Mouse (Mus musculus) MEL (cell line): ENCODE results near the gene E030025P04Rik. TPM values are rescaled to one million over a fixed set of nuclear protein-coding genes. Genes with fewer than 3 reads are reported as not detected.

Source experiments
- DNase-seq: peaks from one replicate; pipeline ENCODE4 v3.0.0; 2011; ENCODE audit warnings: low read depth, low spot score
- H3K27ac ChIP-seq: 2 replicates; pipeline ENCODE4 v1.5.1; 2012; ENCODE audit warnings: low read depth, mild to moderate bottlenecking, control low read depth, low read length, moderate library complexity; ENCODE audit not compliant: control insufficient read depth
- H3K27me3 ChIP-seq, 2 experiments: fragments of 150-350 bp in 1 of 2; sonication (generic) in 1 of 2; 2 replicates each; pipeline ENCODE4 v1.6.1; 2012; ENCODE audit warnings: low read length in 2 of 2, mild to moderate bottlenecking in 2 of 2, improper control_type of control experiment in 1 of 2, moderate library complexity in 1 of 2; ENCODE audit not compliant: insufficient read depth in 2 of 2, control insufficient read depth in 1 of 2
- H3K36me3 ChIP-seq, 2 experiments: 2 replicates each; pipeline ENCODE4 v1.6.1; 2012 to 2014; ENCODE audit warnings: low read length in 2 of 2, improper control_type of control experiment in 1 of 2, inconsistent platforms in 1 of 2, mild to moderate bottlenecking in 1 of 2; ENCODE audit not compliant: insufficient read depth in 2 of 2, control insufficient read depth in 1 of 2
- H3K4me1 ChIP-seq, 2 experiments: fragments of 150-350 bp in 1 of 2; sonication (generic) in 1 of 2; 2 replicates each; pipeline ENCODE4 v1.6.1; 2012; ENCODE audit warnings: low read length in 2 of 2, improper control_type of control experiment in 1 of 2, mild to moderate bottlenecking in 1 of 2; ENCODE audit not compliant: insufficient read depth in 2 of 2, control insufficient read depth in 1 of 2
- H3K4me3 ChIP-seq, 2 experiments: fragments of 150-350 bp in 1 of 2; sonication (generic) in 1 of 2; 2 replicates each; pipeline ENCODE4 v1.5.1; 2012; ENCODE audit warnings: low read depth in 2 of 2, low read length in 2 of 2, mild to moderate bottlenecking in 2 of 2, moderate library complexity in 2 of 2, control low read depth in 1 of 2, improper control_type of control experiment in 1 of 2; ENCODE audit not compliant: control insufficient read depth in 1 of 2, insufficient read depth in 1 of 2
- H3K79me2 ChIP-seq: 2 replicates; pipeline ENCODE4 v1.6.1; 2012; ENCODE audit warnings: mild to moderate bottlenecking, low read length, moderate library complexity; ENCODE audit not compliant: control insufficient read depth, poor library complexity, insufficient read depth
- H3K9ac ChIP-seq: 2 replicates; pipeline ENCODE4 v1.6.1; 2012; ENCODE audit warnings: low read depth, mild to moderate bottlenecking, control low read depth, low read length, moderate library complexity; ENCODE audit not compliant: control insufficient read depth, poor library complexity, severe bottlenecking
- H3K9me3 ChIP-seq: fragments of 150-350 bp; sonication (generic); replicated peaks from 2 replicates; pipeline ENCODE4 v1.6.1; 2012; ENCODE audit warnings: mild to moderate bottlenecking, low read length, improper control_type of control experiment, moderate library complexity; ENCODE audit not compliant: insufficient read depth
- BHLHE40 ChIP-seq: IDR thresholded peaks from 2 replicates; pipeline ENCODE4 v1.6.1; 2012; ENCODE audit warnings: low read depth, mild to moderate bottlenecking, inconsistent platforms, low read length, improper control_type of control experiment, borderline replicate concordance
- CHD1 ChIP-seq: IDR thresholded peaks from 2 replicates; pipeline ENCODE4 v1.6.1; 2012; ENCODE audit warnings: low read depth, mild to moderate bottlenecking, inconsistent platforms, low read length, improper control_type of control experiment
- CHD2 ChIP-seq: IDR thresholded peaks from 2 replicates; pipeline ENCODE4 v1.6.1; 2011; ENCODE audit warnings: low read length, improper control_type of control experiment
- CTCF ChIP-seq, 3 experiments: IDR thresholded peaks in 2 of 3; conservative IDR thresholded peaks in 1 of 3; 2 replicates each; pipeline ENCODE4 v1.5.1; 2011 to 2012; ENCODE audit warnings: low read length in 3 of 3, low read depth in 2 of 3, mild to moderate bottlenecking in 2 of 3, improper control_type of control experiment in 1 of 3, inconsistent platforms in 1 of 3, mixed read lengths in 1 of 3, moderate library complexity in 1 of 3; ENCODE audit not compliant: control insufficient read depth in 1 of 3, insufficient read depth in 1 of 3, poor library complexity in 1 of 3, severe bottlenecking in 1 of 3
- E2F4 ChIP-seq: IDR thresholded peaks from 2 replicates; pipeline ENCODE4 v1.6.1; 2011; ENCODE audit warnings: low read depth, low read length, improper control_type of control experiment, borderline replicate concordance
- EP300 ChIP-seq, 2 experiments: IDR thresholded peaks; 2 replicates each; pipeline ENCODE4 v1.6.1; 2011; ENCODE audit warnings: improper control_type of control experiment in 2 of 2, low read length in 2 of 2, low read depth in 1 of 2, mild to moderate bottlenecking in 1 of 2
- ETS1 ChIP-seq: IDR thresholded peaks from 2 replicates; pipeline ENCODE4 v1.6.1; 2012; ENCODE audit warnings: low read depth, mild to moderate bottlenecking, inconsistent platforms, low read length, improper control_type of control experiment, moderate library complexity
- GABPA ChIP-seq: IDR thresholded peaks from 2 replicates; pipeline ENCODE4 v1.6.1; 2012; ENCODE audit warnings: low read depth, mild to moderate bottlenecking, inconsistent platforms, low read length, improper control_type of control experiment, moderate library complexity
- GATA1 ChIP-seq: IDR thresholded peaks from 2 replicates; pipeline ENCODE4 v1.6.1; 2011; ENCODE audit warnings: low read depth, low read length, improper control_type of control experiment
- HCFC1 ChIP-seq: IDR thresholded peaks from 2 replicates; pipeline ENCODE4 v1.6.1; 2012; ENCODE audit warnings: low read depth, mild to moderate bottlenecking, inconsistent platforms, low read length, improper control_type of control experiment, moderate library complexity
- MAFK ChIP-seq: IDR thresholded peaks from 2 replicates; pipeline ENCODE4 v1.6.1; 2011; ENCODE audit warnings: low read depth, mild to moderate bottlenecking, low read length, improper control_type of control experiment, borderline replicate concordance
- MAZ ChIP-seq: IDR thresholded peaks from 2 replicates; pipeline ENCODE4 v1.6.1; 2012; ENCODE audit warnings: low read depth, mild to moderate bottlenecking, inconsistent platforms, low read length, improper control_type of control experiment
- NELFE ChIP-seq: IDR thresholded peaks from 2 replicates; pipeline ENCODE4 v1.6.1; 2011; ENCODE audit warnings: low read depth, low read length, improper control_type of control experiment
- NRF1 ChIP-seq: IDR thresholded peaks from 2 replicates; pipeline ENCODE4 v1.6.1; 2014; ENCODE audit warnings: low read depth, mild to moderate bottlenecking, inconsistent platforms, low read length, improper control_type of control experiment, moderate library complexity; ENCODE audit not compliant: poor library complexity, insufficient read depth, severe bottlenecking
- POLR2A ChIP-seq, 2 experiments: IDR thresholded peaks; 2 replicates each; pipeline ENCODE4 v1.6.1; 2011 to 2012; ENCODE audit warnings: low read length in 2 of 2, mild to moderate bottlenecking in 2 of 2, control low read depth in 1 of 2, improper control_type of control experiment in 1 of 2, low read depth in 1 of 2, moderate library complexity in 1 of 2; ENCODE audit not compliant: control insufficient read depth in 1 of 2, insufficient read depth in 1 of 2, poor library complexity in 1 of 2
- POLR2AphosphoS2 ChIP-seq: IDR thresholded peaks from 2 replicates; pipeline ENCODE4 v1.6.1; 2011; ENCODE audit warnings: low read length, improper control_type of control experiment
- SIN3A ChIP-seq: IDR thresholded peaks from 2 replicates; pipeline ENCODE4 v1.6.1; 2012; ENCODE audit warnings: low read length, improper control_type of control experiment, inconsistent platforms
- SMC3 ChIP-seq: IDR thresholded peaks from 2 replicates; pipeline ENCODE4 v1.6.1; 2011; ENCODE audit warnings: low read depth, low read length, improper control_type of control experiment
- TAL1 ChIP-seq: IDR thresholded peaks from 2 replicates; pipeline ENCODE4 v1.6.1; 2012; ENCODE audit warnings: mild to moderate bottlenecking, inconsistent platforms, low read length, moderate library complexity, mixed read lengths
- TBP ChIP-seq: IDR thresholded peaks from 2 replicates; pipeline ENCODE4 v1.8.0; 2011; ENCODE audit warnings: low read depth, low read length, improper control_type of control experiment
- TCF12 ChIP-seq: IDR thresholded peaks from 2 replicates; pipeline ENCODE4 v1.6.1; 2014; ENCODE audit warnings: low read depth, mild to moderate bottlenecking, inconsistent platforms, low read length, improper control_type of control experiment, moderate library complexity
- USF2 ChIP-seq, 2 experiments: IDR thresholded peaks; 2 replicates each; pipeline ENCODE4 v1.6.1; 2011 to 2012; ENCODE audit warnings: improper control_type of control experiment in 2 of 2, low read length in 2 of 2, borderline replicate concordance in 1 of 2, inconsistent platforms in 1 of 2, low read depth in 1 of 2, mild to moderate bottlenecking in 1 of 2; ENCODE audit not compliant: insufficient read depth in 1 of 2
- ZMIZ1 ChIP-seq: IDR thresholded peaks from 2 replicates; pipeline ENCODE4 v1.6.1; 2012; ENCODE audit warnings: low read depth, mild to moderate bottlenecking, inconsistent platforms, low read length, improper control_type of control experiment, moderate library complexity
- ZNF384 ChIP-seq: IDR thresholded peaks from 2 replicates; pipeline ENCODE4 v1.6.1; 2012; ENCODE audit warnings: low read depth, mild to moderate bottlenecking, inconsistent platforms, low read length, improper control_type of control experiment
- polyA plus RNA-seq, 2 experiments: library from polyadenylated mRNA; stranded (reverse) in 1 of 2; unstranded in 1 of 2; fragments of >175 nt in 1 of 2; fragments of >200 nt in 1 of 2; gene quantifications; 2 replicates each; pipeline versions ENCODE4 v1.2.1 to v1.2.4; 2012; ENCODE audit warnings: low replicate concordance in 2 of 2, low read depth in 1 of 2; ENCODE audit not compliant: insufficient read length in 2 of 2, insufficient read depth in 1 of 2, missing spikeins in 1 of 2
- total RNA-seq: library from RNA; depleted of rRNA; stranded (reverse); fragments of 300-350 nt; gene quantifications from 2 replicates; pipeline ENCODE4 v1.2.3, GENCODE M21; 2012

The E030025P04Rik gene
- total and polyA plus RNA-seq, 3 experiments = not detected

GRCm38 (mm10) chr11:109144890-109145341 lies 747 bp upstream of the E030025P04Rik start:
- Histone ChIP-seq H3K4me1 (no peaks in the 10 kb centered on the region), H3K9me3 (no peaks in the 10 kb centered on the region), H3K79me2 (no peaks in the 10 kb centered on the region), H3K27me3 (no peaks in the 10 kb centered on the region), H3K4me3 (no peak overlapping the region), H3K36me3 (no peaks in the 10 kb centered on the region), H3K9ac (no peak overlapping the region), H3K27ac (no peak overlapping the region)
- TF ChIP-seq ZNF384 (no peak), ETS1 (no peak), BHLHE40 (no peak), CHD1 (no peak), TAL1 (no peak), HCFC1 (no peak), TBP (no peak), GATA1 (no peak), POLR2A (IDR thresholded peaks at IDR 0.05; ENCODE audit: control insufficient read depth in 1 of 2, insufficient read depth in 1 of 2, low read depth in 1 of 2, low read length in 2 of 2, poor library complexity in 1 of 2) (no peak), MAFK (no peak), SMC3 (no peak), CTCF (IDR thresholded peaks at IDR 0.05 in 2 of 3, conservative IDR thresholded peaks at IDR 0.05 in 1 of 3; ENCODE audit: control insufficient read depth in 1 of 3, insufficient read depth in 1 of 3, low read depth in 2 of 3, low read length in 3 of 3, poor library complexity in 1 of 3, severe bottlenecking in 1 of 3) (no peak), TCF12 (no peak), MAZ (no peak), ZMIZ1 (no peak)
- no peak for DNase-seq

GRCm38 (mm10) chr11:109126482-109126881 lies 17.7 kb downstream of the E030025P04Rik start:
- no peak overlapping the region for H3K27ac ChIP-seq
- H3K79me2 ChIP-seq = no peaks in the 10 kb centered on the region
- no peaks in the 10 kb centered on the region for H3K4me1 ChIP-seq
- no peaks in the 10 kb centered on the region for H3K27me3 ChIP-seq
- TF ChIP-seq TAL1 (no peak), USF2 (IDR thresholded peaks at IDR 0.05; ENCODE audit: borderline replicate concordance in 1 of 2, insufficient read depth in 1 of 2, low read depth in 1 of 2, low read length in 2 of 2) (no peak), MAZ (no peak)
- H3K4me3 ChIP-seq = no peak overlapping the region
- H3K36me3 ChIP-seq = no peaks in the 10 kb centered on the region
- H3K9ac ChIP-seq = no peak overlapping the region
- DNase-seq = no peak
- no peaks in the 10 kb centered on the region for H3K9me3 ChIP-seq

DNA sequence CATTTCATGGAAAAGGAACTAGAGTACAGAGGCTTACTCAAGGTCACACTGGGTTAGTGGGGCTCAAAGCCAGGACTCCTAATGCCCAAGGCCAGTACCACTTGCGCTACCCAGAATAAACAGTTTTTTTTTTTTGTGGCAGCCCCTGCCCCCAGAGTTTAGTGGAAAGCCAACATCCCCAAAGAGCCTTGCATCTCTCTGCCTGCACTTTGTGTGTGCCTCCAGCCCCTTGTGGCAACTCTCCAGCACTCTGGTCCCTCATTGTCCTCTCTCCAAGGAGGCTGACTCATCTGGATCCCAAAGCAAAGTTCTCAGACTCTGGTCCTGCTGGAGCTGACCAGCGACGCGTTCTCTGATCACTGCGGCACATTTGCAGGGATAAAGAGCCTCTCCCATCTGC lies 18.7 kb downstream of the E030025P04Rik start:
- Histone ChIP-seq H3K27me3 (no peaks in the 10 kb centered on the region), H3K9ac (no peak overlapping the region), H3K4me1 (no peaks in the 10 kb centered on the region), H3K27ac (no peak overlapping the region)
- no peak for TF ChIP-seq POLR2AphosphoS2
- TF ChIP-seq CHD2 = no peak
- TF ChIP-seq NRF1 = no peak
- TF ChIP-seq USF2 (IDR thresholded peaks at IDR 0.05; ENCODE audit: borderline replicate concordance in 1 of 2, insufficient read depth in 1 of 2, low read depth in 1 of 2, low read length in 2 of 2) = no peak
- no peak for TF ChIP-seq ZNF384
- no peak for TF ChIP-seq EP300 (IDR thresholded peaks at IDR 0.05; ENCODE audit: low read depth in 1 of 2, low read length in 2 of 2)
- TF ChIP-seq MAZ = no peak
- TF ChIP-seq SIN3A = no peak
- TF ChIP-seq NELFE = no peak
- no peak for TF ChIP-seq E2F4
- no peak for TF ChIP-seq GABPA
- TF ChIP-seq, all 39 proteins: peak for 0
- Histone ChIP-seq H3K9me3 (no peaks in the 10 kb centered on the region), H3K4me3 (no peak overlapping the region), H3K79me2 (no peaks in the 10 kb centered on the region), H3K36me3 (no peaks in the 10 kb centered on the region)
- DNase-seq = no peak
